Mouse (Mus musculus): Measurements from ENCODE around the gene Pdzd8.

The Pdzd8 gene

DNA sequence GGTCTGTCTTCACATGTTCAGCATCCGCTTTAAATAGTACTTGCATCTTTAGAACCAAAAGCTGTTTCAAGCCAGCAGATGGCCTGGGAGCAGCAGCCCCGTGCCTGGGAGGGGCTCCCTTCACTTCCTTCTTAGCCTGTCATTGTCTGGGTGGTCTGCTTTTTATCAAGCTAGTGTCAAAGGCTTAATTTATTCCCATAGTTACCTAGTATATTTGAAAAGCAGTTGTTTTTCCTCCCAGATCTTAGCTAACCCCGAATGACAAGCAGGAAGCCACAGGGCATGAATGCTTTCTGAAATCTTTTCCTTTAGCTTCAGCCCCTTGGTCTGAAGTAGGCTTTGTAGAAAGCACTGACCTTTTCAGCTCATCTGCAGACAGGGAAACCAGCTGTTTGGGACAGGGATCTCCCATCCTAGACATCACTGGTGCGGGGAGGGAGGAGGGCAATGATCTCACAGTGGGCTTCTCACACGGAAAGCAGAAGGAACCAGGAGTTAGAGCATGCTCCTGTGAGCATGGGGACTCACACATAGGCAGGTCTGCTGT is 78.1 kb downstream of the Pdzd8 start:
- peak; percentile 20 for DNase-seq

DNA sequence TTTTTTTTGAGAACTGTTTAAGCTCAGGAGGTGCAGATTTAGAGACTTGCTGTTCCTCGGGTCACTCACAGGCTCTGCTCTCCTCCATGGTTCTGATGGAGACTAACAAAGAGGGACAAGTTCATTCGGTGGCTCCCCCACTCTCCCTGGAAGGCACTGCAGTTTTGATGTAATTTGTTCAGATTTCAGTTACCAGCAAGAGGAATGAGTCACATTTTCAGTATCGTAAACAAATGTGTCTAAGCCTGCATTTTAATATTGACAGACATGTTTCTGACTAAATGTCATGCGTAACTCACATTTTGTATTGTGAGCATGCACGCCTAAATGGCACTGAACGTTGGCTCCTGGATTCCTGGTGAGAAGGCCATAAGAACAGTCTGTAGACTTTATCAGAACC is 79.7 kb downstream of the Pdzd8 start:
- DNase-seq = no peak

- DNase-seq = no peak
Observed at GRCm38 (mm10) chr19:59264838-59265532, 80.6 kb downstream of the Pdzd8 start.

DNA sequence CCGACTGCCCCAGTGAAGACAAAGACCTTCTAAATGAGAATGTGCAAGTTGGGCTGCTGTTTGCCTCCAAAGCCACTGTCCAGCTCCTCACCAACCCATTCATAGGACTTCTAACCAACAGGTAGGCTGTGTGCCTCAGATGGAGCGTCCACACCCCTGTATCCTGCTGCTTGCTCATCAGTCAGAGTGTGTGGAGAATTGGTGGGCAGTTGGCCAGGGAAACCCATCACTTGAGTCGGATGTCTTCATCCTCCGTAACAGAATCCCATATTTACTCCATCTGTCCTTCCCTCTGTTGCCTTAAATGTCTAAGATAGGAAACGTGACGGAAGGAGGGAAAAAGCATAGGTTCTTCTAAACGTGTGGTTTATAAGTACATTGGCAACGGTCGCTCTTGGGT is 82.4 kb downstream of the Pdzd8 start:
- DNase-seq = peak; percentile 46

GRCm38 (mm10) chr19:59261604-59262003 is 84.0 kb downstream of the Pdzd8 start:
- no peak for DNase-seq

DNA sequence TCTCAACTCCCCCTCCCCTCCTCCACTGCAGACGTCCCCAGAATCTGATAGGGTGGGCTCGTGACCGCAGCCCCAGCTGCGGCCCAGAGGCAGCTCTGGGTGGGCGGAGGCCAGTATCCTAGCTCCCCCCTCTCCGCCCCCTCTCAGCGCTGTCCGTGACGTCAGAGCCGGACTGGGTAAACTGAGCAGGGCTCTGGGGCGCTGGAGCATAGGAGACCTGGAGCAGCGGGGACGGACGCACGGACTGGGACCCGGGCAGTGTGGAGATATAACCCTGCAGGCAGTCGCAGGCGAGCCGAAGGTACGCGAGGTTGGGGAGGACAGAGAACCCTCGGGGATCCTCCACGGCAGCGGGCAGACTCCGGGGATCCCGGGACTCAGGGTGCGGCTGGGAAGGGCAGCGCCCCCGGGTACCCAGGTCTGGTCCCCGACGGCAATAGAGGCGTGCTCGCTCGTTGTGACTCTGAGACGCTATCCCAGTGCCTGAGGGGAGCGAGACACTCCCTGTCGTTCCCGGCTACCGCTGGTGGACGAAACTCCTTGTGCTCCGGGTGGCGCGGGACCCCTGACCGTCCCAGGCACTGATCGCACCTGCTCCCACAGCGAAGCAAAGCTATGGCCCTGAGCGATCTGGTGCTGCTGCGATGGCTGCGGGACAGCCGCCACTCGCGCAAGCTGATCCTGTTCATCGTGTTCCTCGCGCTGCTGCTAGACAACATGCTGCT is 84.7 kb downstream of the Pdzd8 start, which contains the start of gene Slc18a2:
TSS of gene Slc18a2 (plus strand) at position 179 of the 725 bp plus-strand sequence.
- DNase-seq = peak; percentile 18

DNA sequence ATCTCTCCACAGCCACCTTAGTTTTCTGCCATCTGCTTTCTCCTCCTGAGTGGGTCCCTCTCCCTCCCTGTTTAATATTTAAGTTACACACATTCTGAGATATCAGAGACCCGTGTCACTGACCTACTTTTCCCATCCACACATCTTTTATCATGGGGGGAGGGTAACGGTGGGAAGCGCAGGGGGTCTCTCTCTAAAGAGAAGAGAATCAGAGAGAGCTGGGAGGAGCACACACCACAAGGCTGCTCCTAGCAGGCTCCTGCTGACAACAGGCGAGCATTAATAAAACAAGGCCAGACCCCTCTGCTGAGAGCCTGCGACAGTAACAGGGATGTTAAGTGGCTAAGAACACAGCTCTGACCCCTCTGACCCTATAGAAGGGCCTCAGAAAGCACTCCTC is 85.9 kb downstream of the Pdzd8 start:
- no peak for DNase-seq

DNA sequence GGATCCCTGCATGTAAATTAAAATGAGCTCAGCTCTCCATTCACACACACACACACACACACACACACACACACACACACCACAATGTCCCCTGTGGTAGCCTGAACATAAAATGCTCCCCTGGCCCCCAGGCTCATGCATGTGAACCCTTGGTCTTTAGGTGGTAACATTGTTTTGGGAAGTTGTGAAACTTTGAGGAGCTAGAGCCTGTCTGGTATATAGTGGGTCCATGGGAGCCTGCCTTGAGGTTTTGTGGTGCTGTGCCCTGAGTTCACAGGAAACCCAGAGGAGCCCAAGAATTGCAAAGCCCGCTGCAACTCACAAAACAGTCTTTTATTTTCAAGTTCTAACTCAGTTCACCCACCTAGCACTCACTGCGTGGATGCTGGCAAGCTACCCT is 92.9 kb downstream of the Pdzd8 start:
- no peak for DNase-seq

GRCm38 (mm10) chr19:59248553-59249286 is 96.9 kb downstream of the Pdzd8 start:
- DNase-seq = no peak

DNA sequence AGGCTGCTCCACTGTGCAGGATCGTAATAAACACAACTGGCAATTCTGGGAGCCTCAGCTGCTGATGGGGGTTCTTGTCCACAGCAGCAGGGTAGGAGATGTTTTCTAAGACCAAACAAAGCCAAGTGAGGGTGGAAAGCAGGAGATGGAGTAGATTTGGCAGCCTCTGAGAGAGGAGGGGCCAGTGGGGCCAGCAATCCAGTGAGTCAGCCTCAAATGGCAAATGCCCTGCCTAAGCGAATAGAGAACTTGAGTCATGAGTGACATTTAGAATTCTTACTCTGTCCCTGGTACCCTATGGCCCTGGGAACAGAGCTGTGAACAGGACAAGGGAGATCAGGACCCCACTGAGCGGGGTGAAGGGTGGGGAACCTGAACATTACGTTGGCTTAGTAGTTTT is 97.4 kb downstream of the Pdzd8 start:
- no peak for DNase-seq
